Mouse (Mus musculus): Measurements from ENCODE around the gene Gtf2h3. TPM values are rescaled to one million over a fixed set of nuclear protein-coding genes. Genes with fewer than 3 reads are reported as not detected.
A peak's percentile ranks its signal among the peaks of the same experiment; 100 is the strongest.

The Gtf2h3 gene
- 72.8 and 78.7 TPM in 2 replicates for polyA plus RNA-seq (2015; fragmentation: Nextera tagmentation; extraction: Ambion mirVana)

DNA sequence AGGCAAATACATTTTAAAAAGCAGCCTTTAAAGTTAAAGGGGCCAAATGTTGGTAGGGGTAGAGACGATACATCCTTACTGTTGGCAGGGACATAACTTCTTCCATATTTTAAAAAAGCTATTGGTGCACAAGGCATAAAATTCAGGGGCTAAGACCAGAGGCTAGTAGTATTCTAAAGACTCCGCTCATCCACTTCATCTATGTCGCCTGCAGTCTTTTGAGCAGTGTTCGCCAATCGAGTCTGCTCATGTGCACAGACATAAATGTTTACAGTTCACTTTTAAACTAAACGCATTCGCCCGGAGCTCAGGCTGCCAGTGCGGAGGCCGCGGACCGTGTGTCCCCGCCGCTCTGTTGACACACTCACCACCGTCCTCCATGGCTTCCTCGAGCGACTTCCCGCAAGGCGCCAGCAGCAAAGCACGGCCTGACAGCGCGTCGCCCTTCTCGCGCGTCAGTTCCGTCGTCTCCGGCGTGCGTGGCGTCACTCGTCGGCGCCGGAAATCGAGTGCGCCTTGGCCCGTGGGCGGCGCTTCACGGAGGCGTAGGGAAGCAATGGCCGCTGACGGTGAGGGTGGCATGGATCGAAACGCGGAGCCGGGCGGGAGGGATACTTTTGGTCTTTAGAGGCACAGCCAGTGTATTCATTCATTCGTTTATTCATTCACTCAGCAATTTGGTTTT, at the start of gene Gtf2h3, which contains the start of gene Eif2b1:
Gene Gtf2h3, plus strand, starts transcription at position 508 of the 685 bp plus-strand sequence.
Gene Eif2b1, minus strand, starts transcription at position 499 of the 685 bp plus-strand sequence.
- H3K4me3 ChIP-seq (replicated peaks): peak within 1 kb of the TSS; percentile 89
- 1% methylated on average over 51 of the region's 51 CpGs for WGBS
- peak within 1 kb of the TSS; percentile 80 for H3K9ac ChIP-seq
- H3K4me2 ChIP-seq: peak within 1 kb of the TSS; percentile 69
- H3K27ac ChIP-seq: peak within 1 kb of the TSS; percentile 51
- no peaks in the 10 kb centered on the region for H3K9me3 ChIP-seq (replicated peaks)
- H3K36me3 ChIP-seq: peaks cover 60% of the 10 kb centered on the region
- peak; percentile 93 for ATAC-seq (replicated peaks; ENCODE audit: low FRiP score)
- H3K4me1 ChIP-seq: peaks cover 24% of the 10 kb centered on the region
- no peaks in the 10 kb centered on the region for H3K27me3 ChIP-seq

GRCm38 (mm10) chr5:124529191-124529651, 49.7 kb upstream of the Gtf2h3 start:
- Histone ChIP-seq H3K9me3 (replicated peaks) (no peaks in the 10 kb centered on the region), H3K9ac (peak overlapping the region; percentile 25), H3K4me2 (peak overlapping the region; percentile 91), H3K4me3 (replicated peaks) (peak overlapping the region; percentile 90), H3K4me1 (peaks cover 57% of the 10 kb centered on the region), H3K27me3 (no peaks in the 10 kb centered on the region), H3K27ac (peak overlapping the region; percentile 92), H3K36me3 (peaks cover 5% of the 10 kb centered on the region; the same call in 1 of the 2 replicates)
- no peak; the same call in 1 of the 2 replicates for ATAC-seq (replicated peaks; ENCODE audit: low FRiP score)
- WGBS: 5% methylated on average over 8 of the region's 8 CpGs

DNA sequence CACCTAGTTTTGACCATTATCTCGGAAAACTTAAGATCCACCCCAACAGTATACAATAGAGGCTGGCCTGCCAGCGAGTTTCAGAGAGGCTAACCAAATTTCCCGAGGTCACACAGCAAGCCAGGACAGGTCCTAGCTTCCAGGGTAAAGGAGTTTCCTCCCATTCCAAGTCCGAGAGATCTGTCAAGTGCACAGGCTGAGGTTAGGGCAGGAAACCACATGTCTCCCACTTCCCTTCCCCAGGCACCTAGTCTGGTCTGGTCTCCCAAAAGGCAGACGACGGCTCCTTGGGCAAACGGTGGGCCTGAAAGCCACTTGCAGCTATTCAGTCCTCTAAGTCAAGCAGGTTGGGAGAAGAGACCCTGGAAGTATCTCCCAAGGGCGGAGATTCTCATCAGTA, 49.2 kb upstream of the Gtf2h3 start:
- Histone ChIP-seq H3K9me3 (replicated peaks) (no peaks in the 10 kb centered on the region), H3K36me3 (peaks cover 5% of the 10 kb centered on the region; the same call in 1 of the 2 replicates), H3K4me3 (replicated peaks) (peak overlapping the region; percentile 90), H3K4me2 (peak overlapping the region; percentile 91), H3K4me1 (peaks cover 57% of the 10 kb centered on the region), H3K27me3 (no peaks in the 10 kb centered on the region), H3K27ac (peak overlapping the region; percentile 92), H3K9ac (peak overlapping the region; percentile 81; the same call in 1 of the 2 replicates)
- WGBS: 39% methylated on average over 8 of the region's 8 CpGs
- ATAC-seq (replicated peaks; ENCODE audit: low FRiP score): no peak

GRCm38 (mm10) chr5:124530655-124531582, 48.0 kb upstream of the Gtf2h3 start, which contains the start of gene Rilpl1:
Gene Rilpl1 (minus strand): TSS chr5:124531391.
- peak within 1 kb of the TSS; percentile 92 for H3K27ac ChIP-seq
- H3K4me1 ChIP-seq: peaks cover 57% of the 10 kb centered on the region
- ATAC-seq (replicated peaks; ENCODE audit: low FRiP score): peak; percentile 90
- peaks cover 5% of the 10 kb centered on the region; the same call in 1 of the 2 replicates for H3K36me3 ChIP-seq
- peak within 1 kb of the TSS; percentile 81 for H3K9ac ChIP-seq
- H3K27me3 ChIP-seq: no peaks in the 10 kb centered on the region
- H3K4me3 ChIP-seq (replicated peaks): peak within 1 kb of the TSS; percentile 90
- WGBS: 2% methylated on average over 88 of the region's 96 CpGs
- no peaks in the 10 kb centered on the region for H3K9me3 ChIP-seq (replicated peaks)
- H3K4me2 ChIP-seq: peak within 1 kb of the TSS; percentile 91

DNA sequence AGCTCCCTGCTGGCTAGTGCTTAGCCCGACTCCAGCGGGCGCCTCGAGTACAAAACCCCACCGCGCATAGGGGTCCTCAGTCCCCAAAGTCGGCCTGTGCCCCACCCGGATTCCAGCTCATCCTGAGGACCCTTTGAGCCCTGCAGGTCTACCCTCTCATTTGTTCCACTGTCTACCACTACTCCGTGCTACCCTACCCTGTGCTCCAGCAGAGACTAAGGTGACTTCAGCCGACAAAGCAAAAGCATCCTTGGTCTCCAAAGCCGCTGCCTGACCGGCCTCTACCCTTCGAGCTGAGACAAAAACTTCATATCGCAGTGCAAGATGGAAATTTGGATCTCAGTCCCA, 47.4 kb upstream of the Gtf2h3 start:
- Histone ChIP-seq H3K9me3 (replicated peaks) (no peaks in the 10 kb centered on the region), H3K4me3 (replicated peaks) (peak overlapping the region; percentile 90), H3K9ac (peak overlapping the region; percentile 81), H3K4me1 (peaks cover 58% of the 10 kb centered on the region), H3K27ac (peak overlapping the region; percentile 92), H3K36me3 (peaks cover 5% of the 10 kb centered on the region; the same call in 1 of the 2 replicates), H3K27me3 (no peaks in the 10 kb centered on the region), H3K4me2 (peak overlapping the region; percentile 91)
- ATAC-seq (replicated peaks; ENCODE audit: low FRiP score): peak; percentile 50; the same call in 1 of the 2 replicates
- 10% methylated on average over 14 of the region's 14 CpGs for WGBS

GRCm38 (mm10) chr5:124532451-124532850, 46.5 kb upstream of the Gtf2h3 start:
- H3K27me3 ChIP-seq: no peaks in the 10 kb centered on the region
- peaks cover 60% of the 10 kb centered on the region for H3K4me1 ChIP-seq
- 31% methylated on average over 7 of the region's 7 CpGs for WGBS
- H3K9me3 ChIP-seq (replicated peaks): no peaks in the 10 kb centered on the region
- H3K4me3 ChIP-seq (replicated peaks): 0 out of 2 replicates have a peak overlapping the region, but pooled peaks have one; percentile 2
- 0 out of 2 replicates have a peak overlapping the region, but pooled peaks have one; percentile 91 for H3K4me2 ChIP-seq
- peaks cover under 1% of the 10 kb centered on the region; the same call in 1 of the 2 replicates for H3K36me3 ChIP-seq
- H3K27ac ChIP-seq: peak overlapping the region; percentile 92
- ATAC-seq (replicated peaks; ENCODE audit: low FRiP score): no peak
- H3K9ac ChIP-seq: no peak overlapping the region

GRCm38 (mm10) chr5:124535016-124535415, 43.9 kb upstream of the Gtf2h3 start:
- peaks cover 36% of the 10 kb centered on the region for H3K4me1 ChIP-seq
- no peak overlapping the region for H3K9ac ChIP-seq
- H3K4me3 ChIP-seq (replicated peaks): no peak overlapping the region
- no peak overlapping the region for H3K4me2 ChIP-seq
- ATAC-seq (replicated peaks; ENCODE audit: low FRiP score): no peak
- H3K27ac ChIP-seq: no peak overlapping the region
- no peaks in the 10 kb centered on the region for H3K27me3 ChIP-seq
- H3K9me3 ChIP-seq (replicated peaks): no peaks in the 10 kb centered on the region
- 74% methylated on average over 5 of the region's 5 CpGs for WGBS
- H3K36me3 ChIP-seq: no peaks in the 10 kb centered on the region

- Histone ChIP-seq H3K36me3 (no peaks in the 10 kb centered on the region), H3K27ac (peak overlapping the region; percentile 78), H3K4me2 (peak overlapping the region; percentile 58), H3K9ac (peak overlapping the region; percentile 41; the same call in 1 of the 2 replicates), H3K4me3 (replicated peaks) (peak overlapping the region; percentile 27), H3K4me1 (peaks cover 26% of the 10 kb centered on the region), H3K27me3 (no peaks in the 10 kb centered on the region), H3K9me3 (replicated peaks) (no peaks in the 10 kb centered on the region)
- 3% methylated on average over 17 of the region's 17 CpGs for WGBS
- no peak for ATAC-seq (replicated peaks; ENCODE audit: low FRiP score)
Measured at GRCm38 (mm10) chr5:124536776-124537175, 42.2 kb upstream of the Gtf2h3 start.

DNA sequence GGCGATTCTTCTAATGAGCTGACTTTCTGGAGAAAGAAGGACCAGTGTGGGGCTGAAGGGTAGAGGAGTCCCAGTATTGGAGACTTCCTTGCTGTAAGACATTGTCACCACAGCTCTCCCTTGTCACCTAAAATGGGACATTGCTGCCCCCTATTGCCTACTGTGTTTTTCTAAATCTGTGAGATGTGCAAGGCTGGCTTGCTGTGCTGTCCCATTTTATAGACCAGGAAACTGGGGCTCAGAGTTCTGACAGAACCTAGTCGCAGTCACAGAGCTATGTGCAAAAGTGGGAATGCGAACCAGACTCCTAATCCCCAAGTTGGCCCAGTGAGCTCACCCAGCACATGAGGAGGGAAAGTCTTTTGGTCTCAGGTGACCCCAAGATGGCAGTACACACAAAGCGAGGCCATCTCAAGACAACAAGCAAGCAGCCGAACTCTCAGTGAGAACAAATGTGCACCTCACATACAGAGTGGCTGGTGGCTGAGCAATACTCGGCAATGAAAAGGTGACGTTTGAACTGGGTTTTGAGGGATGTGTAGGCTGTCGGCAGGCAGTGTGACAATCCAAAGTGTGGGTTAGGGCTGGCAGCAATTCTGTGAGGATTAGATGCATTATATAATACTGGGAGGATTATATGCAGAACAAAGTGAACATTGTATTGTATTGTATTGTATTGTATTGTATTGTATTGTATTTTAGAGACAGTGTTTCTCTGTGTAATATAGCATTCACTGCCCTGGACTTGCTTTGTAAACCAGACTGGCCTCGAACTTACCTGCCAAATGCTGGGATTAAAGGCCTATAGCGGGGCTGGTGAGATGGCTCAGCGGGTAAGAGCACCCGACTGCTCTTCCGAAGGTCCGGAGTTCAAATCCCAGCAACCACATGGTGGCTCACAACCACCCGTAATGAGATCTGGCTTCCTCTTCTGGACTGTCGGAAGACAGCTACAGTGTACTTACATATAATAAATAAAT, 39.8 kb upstream of the Gtf2h3 start:
- Histone ChIP-seq H3K9me3 (replicated peaks) (no peaks in the 10 kb centered on the region), H3K27ac (no peak overlapping the region), H3K4me1 (peaks cover 21% of the 10 kb centered on the region), H3K4me2 (no peak overlapping the region), H3K36me3 (peaks cover 13% of the 10 kb centered on the region), H3K9ac (no peak overlapping the region), H3K27me3 (no peaks in the 10 kb centered on the region), H3K4me3 (replicated peaks) (no peak overlapping the region)
- 83% methylated on average over 16 of the region's 16 CpGs for WGBS
- ATAC-seq (replicated peaks; ENCODE audit: low FRiP score): no peak

GRCm38 (mm10) chr5:124539905-124540304, 39.0 kb upstream of the Gtf2h3 start:
- peak overlapping the region; percentile 89; the same call in 1 of the 2 replicates for H3K27ac ChIP-seq
- H3K27me3 ChIP-seq: no peaks in the 10 kb centered on the region
- H3K4me2 ChIP-seq: peak overlapping the region; percentile 60
- H3K9me3 ChIP-seq (replicated peaks): no peaks in the 10 kb centered on the region
- peaks cover 21% of the 10 kb centered on the region for H3K4me1 ChIP-seq
- ATAC-seq (replicated peaks; ENCODE audit: low FRiP score): no peak
- peak overlapping the region; percentile 98 for H3K4me3 ChIP-seq (replicated peaks)
- H3K9ac ChIP-seq: 0 out of 2 replicates have a peak overlapping the region, but pooled peaks have one; percentile 36
- H3K36me3 ChIP-seq: peaks cover 21% of the 10 kb centered on the region
- WGBS: 73% methylated on average over 4 of the region's 4 CpGs
